Comparison of ENCODE assay signal across 19 mouse cellular contexts in genomic region chr16:24262701-24263100, GRCm38 (mm10).
DNase-seq lines count a peak whose midpoint lies in the region.
"Had no signal": no experiment of that assay in that cellular context is flagged by ENCODE, and none has a peak within 500 bp of the region (broad histone marks: within the 10 kb centered on the region; RNA-seq: fewer than 3 reads in every experiment).

No protein-coding gene starts in this region.

- peak; percentile 35 for DNase-seq in thymus, postnatal 0 days (ENCODE audit: low spot score)
- DNase-seq in thymus, adult 18-20 months, result no peak
- DNase-seq in induced T-regulatory cell, adult 2 months (ENCODE audit: low read depth), result peak; percentile 28
- DNase-seq in thymus, postnatal 14 days, result peak; percentile 27
- DNase-seq in cerebellum, postnatal 14 days, result no peak
- DNase-seq in retina, postnatal 1 day, result no peak
- no peak for DNase-seq in frontal cortex, postnatal 10 days (ENCODE audit: low spot score in 2 of 2)
- DNase-seq: adrenal gland, postnatal 10 days; adrenal gland, postnatal 36 days; B cell, adult 2 months; cerebellum, adult 18-20 months; cerebellum, adult 9-11 months; cerebellum, postnatal 36 days; embryo, embryonic 11 days; gastrocnemius, adult 2 months; gastrocnemius, postnatal 14 days; heart, adult 11 months; heart, postnatal 10 days; heart, postnatal 4 days had no signal

Comparison
In these comparisons a context has a peak if more than half of its experiments do, and no peak if none do; other contexts are left out.
1. DNase-seq: peak in thymus, postnatal 0 days (single experiment), induced T-regulatory cell, adult 2 months (single experiment) and thymus, postnatal 14 days (single experiment); none in thymus, adult 18-20 months (0 of 2), cerebellum, postnatal 14 days (0 of 2), retina, postnatal 1 day (single experiment) and frontal cortex, postnatal 10 days (0 of 2).